Mouse (Mus musculus) layer of hippocampus, adult 2 months (tissue): ENCODE data around the gene Mall. TPM values are rescaled to one million over a fixed set of nuclear protein-coding genes. Genes with fewer than 3 reads are reported as not detected.

Source experiments
- DNase-seq, 2 experiments: peaks; one replicate each; pipeline ENCODE4 v3.0.0; 2022; ENCODE audit warnings: low spot score in 2 of 2
- H3K27ac ChIP-seq: fragments of 200-600 bp; 2 replicates; pipeline ENCODE4 v1.8.1; 2022
- H3K4me3 ChIP-seq: fragments of 200-600 bp; 2 replicates; pipeline ENCODE4 v1.8.1; 2022; ENCODE audit warnings: mild to moderate bottlenecking
- CTCF ChIP-seq: fragments of 200-600 bp; conservative IDR thresholded peaks from 2 replicates; pipeline ENCODE4 v1.8.1; 2022; ENCODE audit warnings: antibody characterized with exemption, mild to moderate bottlenecking, moderate library complexity
- total RNA-seq, 2 experiments: library from RNA; stranded (reverse); gene quantifications; 2 replicates each; pipeline ENCODE4 v1.2.3; 2021

The Mall gene
- total RNA-seq, 2 experiments from 2014 or later: 0.47 to 0.54 TPM

- no peak overlapping the region for H3K27ac ChIP-seq
- no peak for TF ChIP-seq CTCF
These were observed 18.6 kb upstream of the Mall start for GRCm38 (mm10) chr2:127748316-127748715.

GRCm38 (mm10) chr2:127742637-127743036 is 12.9 kb upstream of the Mall start:
- H3K27ac ChIP-seq: no peak overlapping the region

More at GRCm38 (mm10) chr2:127748316-127748715, 18.6 kb upstream of the Mall start:
- H3K4me3 ChIP-seq: no peak overlapping the region
- no peak for DNase-seq

DNA sequence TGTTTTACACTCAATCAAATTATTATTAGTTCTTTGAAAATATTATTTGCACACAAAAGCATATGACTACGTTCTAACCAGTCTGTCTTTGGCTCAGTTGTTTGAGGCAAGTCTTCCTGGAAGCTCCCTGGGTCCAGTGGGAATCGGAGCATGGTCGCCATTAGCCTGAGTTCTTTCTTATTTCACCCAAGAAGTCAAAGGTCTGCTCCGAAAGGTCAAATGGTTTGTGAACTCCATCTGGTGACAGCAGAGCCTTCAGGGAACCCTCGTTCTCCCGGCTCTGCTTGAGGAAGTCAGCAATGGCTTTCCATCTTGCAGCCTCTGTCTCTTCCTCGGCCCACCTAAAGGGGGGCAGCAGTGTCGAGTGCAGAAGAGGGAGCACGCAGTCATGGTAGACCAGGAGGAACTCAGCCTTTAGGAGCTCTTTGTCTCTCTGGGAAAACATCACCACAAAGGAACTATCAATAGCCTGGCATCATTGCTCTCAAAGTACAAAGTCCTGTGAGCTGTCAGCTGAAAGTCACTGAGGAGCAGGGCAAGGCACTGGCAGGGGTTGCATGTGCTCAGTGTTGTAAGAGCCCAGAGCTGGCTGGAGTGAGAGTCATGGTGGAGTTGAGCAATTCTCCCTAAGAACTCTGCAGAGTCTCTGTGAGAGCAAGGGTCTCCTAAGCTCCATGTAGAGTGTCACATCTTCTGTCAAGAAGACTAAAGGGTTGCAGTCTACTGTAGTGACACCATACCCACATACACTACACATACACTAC is 11.2 kb upstream of the Mall start:
- no peak for TF ChIP-seq CTCF
- Histone ChIP-seq H3K27ac (no peak overlapping the region), H3K4me3 (no peak overlapping the region)
- DNase-seq: no peak

More at GRCm38 (mm10) chr2:127742637-127743036, 12.9 kb upstream of the Mall start:
- DNase-seq: no peak
- TF ChIP-seq CTCF: no peak
- H3K4me3 ChIP-seq: no peak overlapping the region

DNA sequence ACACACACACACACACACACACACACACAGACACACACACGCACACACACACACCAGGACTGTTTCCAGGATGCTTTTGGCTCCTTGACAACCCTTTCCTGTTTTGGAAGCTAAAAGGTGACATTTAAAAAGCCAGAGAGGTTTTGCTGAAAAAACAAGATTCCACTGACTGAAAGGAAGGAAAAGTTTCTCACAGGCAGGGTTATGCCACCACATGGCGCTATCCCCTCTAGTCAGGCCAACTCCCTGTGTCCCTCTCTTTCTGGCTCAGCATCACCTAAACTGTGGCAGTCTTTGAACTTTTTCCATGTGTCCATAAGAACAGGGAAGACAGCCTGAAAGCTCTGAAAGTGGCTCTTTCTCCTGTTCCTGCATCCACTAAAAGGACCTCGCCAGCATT is 8.2 kb upstream of the Mall start:
- DNase-seq: no peak
- TF ChIP-seq CTCF: no peak
- H3K4me3 ChIP-seq: no peak overlapping the region

GRCm38 (mm10) chr2:127736631-127737209 is 7.0 kb upstream of the Mall start:
- DNase-seq: no peak
- Histone ChIP-seq H3K4me3 (no peak overlapping the region), H3K27ac (no peak overlapping the region)
- no peak for TF ChIP-seq CTCF

More for the DNA sequence above, 8.2 kb upstream of the Mall start:
- H3K27ac ChIP-seq: no peak overlapping the region

- Histone ChIP-seq H3K27ac (no peak overlapping the region), H3K4me3 (no peak overlapping the region)
- TF ChIP-seq CTCF: no peak
- no peak for DNase-seq
These were observed 5.9 kb upstream of the Mall start for GRCm38 (mm10) chr2:127735512-127736145.

GRCm38 (mm10) chr2:127734889-127735288 is 5.2 kb upstream of the Mall start:
- TF ChIP-seq CTCF: no peak
- no peak overlapping the region for H3K27ac ChIP-seq
- DNase-seq: no peak
- no peak overlapping the region for H3K4me3 ChIP-seq

GRCm38 (mm10) chr2:127730301-127730997 is 717 bp upstream of the Mall start:
- no peak overlapping the region for H3K4me3 ChIP-seq
- DNase-seq: no peak
- H3K27ac ChIP-seq: no peak overlapping the region
- TF ChIP-seq CTCF: no peak

GRCm38 (mm10) chr2:127728661-127729450 is 876 bp downstream of the Mall start:
- H3K27ac ChIP-seq: no peak overlapping the region
- no peak overlapping the region for H3K4me3 ChIP-seq
- no peak for DNase-seq
- TF ChIP-seq CTCF: no peak

DNA sequence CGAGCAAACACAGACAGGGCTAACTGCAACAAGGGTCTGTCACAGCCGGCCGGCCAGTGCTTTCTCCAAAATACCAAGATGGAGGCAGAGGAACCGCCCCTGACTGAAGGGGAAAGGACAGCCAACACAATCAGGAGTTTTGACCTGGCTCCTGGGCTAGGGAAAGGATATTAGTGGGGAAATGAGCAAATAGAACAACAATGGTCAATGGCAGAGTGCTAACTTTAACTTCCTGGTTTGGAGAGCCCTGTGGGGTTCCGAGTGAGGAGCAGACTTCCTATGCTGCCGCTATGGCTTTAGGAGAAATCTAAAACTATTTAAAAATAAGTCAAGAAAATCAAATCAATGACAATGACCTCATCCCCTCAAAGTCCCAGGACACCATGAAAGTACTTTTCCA is 1.6 kb downstream of the Mall start:
- TF ChIP-seq CTCF: no peak
- no peak overlapping the region for H3K4me3 ChIP-seq
- H3K27ac ChIP-seq: no peak overlapping the region
- no peak for DNase-seq

DNA sequence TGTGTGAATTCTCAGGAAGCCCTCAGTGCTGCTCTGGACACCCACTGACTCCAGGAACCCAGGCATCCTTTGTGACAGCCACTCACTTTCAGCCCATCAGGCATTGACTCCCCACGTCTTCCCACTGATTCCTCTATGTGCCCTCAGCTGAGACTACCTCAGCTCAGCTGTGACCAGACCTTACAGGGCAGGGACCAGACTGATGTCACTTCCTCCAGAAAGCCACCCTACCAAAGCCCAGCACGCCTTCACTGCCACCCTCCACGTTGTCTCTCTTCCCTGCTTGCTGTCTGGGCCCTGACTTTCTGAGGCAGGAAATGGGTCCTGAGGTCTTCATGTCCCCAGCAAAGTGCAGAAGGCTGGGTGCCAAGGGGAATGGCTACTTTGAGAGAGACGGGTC is 6.5 kb downstream of the Mall start:
- DNase-seq: no peak
- H3K27ac ChIP-seq: no peak overlapping the region
- TF ChIP-seq CTCF: no peak
- H3K4me3 ChIP-seq: no peak overlapping the region

DNA sequence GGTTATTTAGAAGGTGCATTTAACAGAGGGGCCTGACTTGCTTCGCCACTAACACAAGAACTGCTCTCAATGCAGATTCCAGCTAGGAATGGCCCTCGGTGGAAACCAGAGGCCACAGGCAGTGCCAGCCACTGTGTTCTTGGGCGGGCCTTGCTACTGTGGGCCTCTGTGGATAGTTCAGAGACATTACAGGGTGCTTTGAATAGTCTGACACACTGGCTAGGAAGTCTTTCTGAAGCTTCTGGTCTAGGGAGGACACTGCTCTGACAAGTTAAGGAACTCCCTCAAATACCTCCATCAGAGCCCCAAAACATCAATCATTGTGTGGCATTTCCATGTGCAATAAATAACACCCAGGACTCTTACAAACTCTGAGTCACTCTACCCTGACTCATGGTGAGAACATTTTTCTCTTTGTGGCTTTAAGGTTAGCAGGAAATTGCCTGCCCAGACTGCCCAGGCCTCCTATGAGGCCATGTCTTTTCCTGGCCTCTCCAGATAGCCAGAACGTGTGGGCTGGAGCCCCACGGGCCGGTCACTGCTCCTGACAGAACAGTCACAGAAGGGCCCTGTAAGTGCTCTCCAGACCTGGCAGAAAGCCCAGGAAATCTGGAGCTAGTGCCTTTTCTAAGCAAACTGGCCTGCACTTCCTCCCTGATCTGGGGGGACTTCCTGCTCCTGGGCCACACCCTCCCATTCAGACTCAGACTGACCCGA is 7.4 kb downstream of the Mall start:
- no peak for TF ChIP-seq CTCF

More for the DNA sequence above, 7.4 kb downstream of the Mall start:
- Histone ChIP-seq H3K4me3 (no peak overlapping the region), H3K27ac (peak overlapping the region; percentile 50; the same call in 1 of the 2 replicates)
- DNase-seq: peak; percentile 26 to 32
